11 mouse cellular contexts compared by ENCODE assay signal in genomic region chr4:101551425-101551824, GRCm38 (mm10). TPM values are rescaled to one million over a fixed set of nuclear protein-coding genes. Genes with fewer than 3 reads are reported as not detected.
DNase-seq lines count a peak whose midpoint lies in the region; ATAC-seq and TF ChIP-seq lines count a peak whose summit lies in the region.
"Had no signal": no experiment of that assay in that cellular context is flagged by ENCODE, and none has a peak within 500 bp of the region (broad histone marks: within the 10 kb centered on the region; RNA-seq: fewer than 3 reads in every experiment).

No protein-coding gene starts in this region.

- H3K36me3 ChIP-seq in forebrain, postnatal 0 days (ENCODE audit: insufficient read depth), result no peaks in the 10 kb centered on the region
- H3K36me3 ChIP-seq in midbrain, embryonic 10.5 days, result no peaks in the 10 kb centered on the region
- H3K36me3 ChIP-seq in neural tube, embryonic 13.5 days, result no peaks in the 10 kb centered on the region
- H3K36me3 ChIP-seq: limb, embryonic 13.5 days had no signal

- peak overlapping the region; percentile 66 for H3K4me3 ChIP-seq in layer of hippocampus, adult 2 months
- peak overlapping the region; percentile 58 for H3K4me3 ChIP-seq in forebrain, postnatal 0 days (ENCODE audit: low read depth, low read length)
- H3K4me3 ChIP-seq in midbrain, embryonic 10.5 days, result peak overlapping the region; percentile 69
- peak overlapping the region; percentile 62 for H3K4me3 ChIP-seq in neural tube, embryonic 13.5 days

- H3K4me1 ChIP-seq in forebrain, postnatal 0 days (ENCODE audit: insufficient read depth), result no peaks in the 10 kb centered on the region; the same call in 1 of the 2 replicates
- H3K4me1 ChIP-seq in midbrain, embryonic 10.5 days, result peaks cover 19% of the 10 kb centered on the region
- peaks cover 38% of the 10 kb centered on the region for H3K4me1 ChIP-seq in neural tube, embryonic 13.5 days (replicated peaks)

- DNase-seq in layer of hippocampus, adult 2 months (ENCODE audit: low spot score in 2 of 2), result no peak
- no peak for DNase-seq in layer of hippocampus, postnatal 10 days (ENCODE audit: low spot score in 2 of 2)
- DNase-seq in forebrain, postnatal 0 days, result no peak
- DNase-seq in midbrain, embryonic 10.5 days (ENCODE audit: low spot score), result no peak
- DNase-seq in cerebellum, postnatal 4 days (ENCODE audit: low spot score in 2 of 2), result no peak
- no peak for DNase-seq in cerebellum, adult 18-20 months
- DNase-seq in lung, adult 18-20 months, result no peak
- DNase-seq: gastrocnemius, postnatal 36 days had no signal

- peak overlapping the region; percentile 92 for H3K27ac ChIP-seq in layer of hippocampus, adult 2 months
- H3K27ac ChIP-seq in forebrain, postnatal 0 days (ENCODE audit: low read depth, low read length), result no peak overlapping the region
- no peak overlapping the region for H3K27ac ChIP-seq in midbrain, embryonic 10.5 days (replicated peaks)
- H3K27ac ChIP-seq in neural tube, embryonic 13.5 days (replicated peaks), result peak overlapping the region; percentile 97
- H3K27ac ChIP-seq: limb, embryonic 13.5 days; macrophage had no signal

- TF ChIP-seq CTCF in layer of hippocampus, adult 2 months (conservative IDR thresholded peaks at IDR 0.05), result no peak
- TF ChIP-seq CTCF in forebrain, postnatal 0 days (IDR thresholded peaks at IDR 0.05; ENCODE audit: low read depth), result no peak

- H3K9me3 ChIP-seq in forebrain, postnatal 0 days (ENCODE audit: low read length), result no peaks in the 10 kb centered on the region
- no peaks in the 10 kb centered on the region for H3K9me3 ChIP-seq in midbrain, embryonic 10.5 days (replicated peaks)
- H3K9me3 ChIP-seq in neural tube, embryonic 13.5 days, result no peaks in the 10 kb centered on the region
- H3K9me3 ChIP-seq: limb, embryonic 13.5 days had no signal

- 18% methylated on average over 4 of the region's 4 CpGs for WGBS in forebrain, postnatal 0 days
- 11% methylated on average over 4 of the region's 4 CpGs for WGBS in midbrain, embryonic 10.5 days
- 21% methylated on average over 4 of the region's 4 CpGs for WGBS in neural tube, embryonic 13.5 days

- peak overlapping the region; percentile 71 for H3K4me2 ChIP-seq in forebrain, postnatal 0 days (ENCODE audit: low read depth)
- H3K4me2 ChIP-seq in neural tube, embryonic 13.5 days, result peak overlapping the region; percentile 74

- H3K9ac ChIP-seq in forebrain, postnatal 0 days, result peak overlapping the region; percentile 87
- H3K9ac ChIP-seq in neural tube, embryonic 13.5 days, result peak overlapping the region; percentile 89
- H3K9ac ChIP-seq: limb, embryonic 13.5 days had no signal

- no peaks in the 10 kb centered on the region for H3K27me3 ChIP-seq in forebrain, postnatal 0 days (ENCODE audit: insufficient read depth, low read length)
- H3K27me3 ChIP-seq in midbrain, embryonic 10.5 days (ENCODE audit: low read depth, poor library complexity, severe bottlenecking), result peaks cover 57% of the 10 kb centered on the region
- no peaks in the 10 kb centered on the region; the same call in 1 of the 2 replicates for H3K27me3 ChIP-seq in neural tube, embryonic 13.5 days

- ATAC-seq in forebrain, postnatal 0 days, result no peak
- ATAC-seq in neural tube, embryonic 13.5 days (ENCODE audit: low read depth), result no peak

RNA-seq across cellular contexts. Expression of gene Dnajc6, which starts 55.0 kb away (rescaled TPM):
- 100 to 1,000 TPM; 291 to 316 TPM for total RNA-seq in layer of hippocampus, adult 2 months (2021)
- total RNA-seq in layer of hippocampus, postnatal 10 days (2021), result 100 to 1,000 TPM; 255 to 282 TPM
- total RNA-seq in forebrain, postnatal 0 days (2014; rRNA removed), result 122 and 153 TPM in 2 replicates
- 28.9 and 46.0 TPM in 2 replicates for polyA plus RNA-seq in forebrain, postnatal 0 days (2015; fragmentation: Nextera tagmentation; extraction: Ambion mirVana)
- polyA plus RNA-seq in midbrain, embryonic 10.5 days (2016; fragmentation: Nextera tagmentation; extraction: Ambion mirVana), result 1.2 and 3.0 TPM in 2 replicates
- polyA plus RNA-seq in neural tube, embryonic 13.5 days (2015; fragmentation: Nextera tagmentation; extraction: Ambion mirVana), result 34.1 and 34.2 TPM in 2 replicates
- polyA plus RNA-seq: macrophage had no signal

Comparison
In these comparisons a context has a peak if more than half of its experiments do, and no peak if none do; other contexts are left out.
1. H3K27ac ChIP-seq: peak in layer of hippocampus, adult 2 months (single experiment) and neural tube, embryonic 13.5 days (single experiment); none in forebrain, postnatal 0 days (single experiment) and midbrain, embryonic 10.5 days (single experiment).
2. Peak in every context shown above with its lines, with median percentiles within 50 percentile points of each other: H3K4me3 ChIP-seq.